Mouse (Mus musculus) liver, embryonic 14.5 days (tissue): ENCODE measurements around the gene Msi2.

Source experiments
- CTCF ChIP-seq: IDR thresholded peaks from 2 replicates; pipeline ENCODE4 v1.5.1; 2016; ENCODE audit warnings: antibody characterized with exemption, low read depth, control low read depth
- EP300 ChIP-seq: IDR thresholded peaks from 2 replicates; pipeline ENCODE4 v1.6.1; 2016; ENCODE audit warnings: antibody characterized with exemption, low read depth

DNA sequence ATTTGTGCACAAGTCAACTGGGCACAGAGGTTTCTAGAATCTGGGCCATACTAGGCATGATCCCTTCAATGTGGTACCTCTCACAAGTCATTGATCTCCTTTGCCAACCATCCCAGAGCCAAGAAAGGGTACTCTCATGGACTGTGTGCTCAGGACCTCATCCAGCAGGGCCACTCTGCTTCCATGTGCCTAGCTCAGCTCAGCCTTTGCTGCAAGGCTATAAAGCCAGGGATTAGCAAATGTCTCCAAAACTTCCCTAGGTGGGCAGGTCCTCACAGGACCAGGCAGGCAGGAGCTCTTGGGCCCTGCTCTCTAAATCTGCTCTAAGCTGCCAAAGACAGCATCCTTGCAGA lies 193.9 kb downstream of the Msi2 start:
- TF ChIP-seq CTCF (no peak), EP300 (no peak)
